Mouse (Mus musculus) yolk sac, embryonic 10.5 days (tissue): ENCODE results near the gene Patj.

Experiments used
- DNase-seq: peaks from one replicate; pipeline ENCODE4 v3.0.0-alpha.2; 2017; ENCODE audit warnings: low spot score

Patj gene

DNA sequence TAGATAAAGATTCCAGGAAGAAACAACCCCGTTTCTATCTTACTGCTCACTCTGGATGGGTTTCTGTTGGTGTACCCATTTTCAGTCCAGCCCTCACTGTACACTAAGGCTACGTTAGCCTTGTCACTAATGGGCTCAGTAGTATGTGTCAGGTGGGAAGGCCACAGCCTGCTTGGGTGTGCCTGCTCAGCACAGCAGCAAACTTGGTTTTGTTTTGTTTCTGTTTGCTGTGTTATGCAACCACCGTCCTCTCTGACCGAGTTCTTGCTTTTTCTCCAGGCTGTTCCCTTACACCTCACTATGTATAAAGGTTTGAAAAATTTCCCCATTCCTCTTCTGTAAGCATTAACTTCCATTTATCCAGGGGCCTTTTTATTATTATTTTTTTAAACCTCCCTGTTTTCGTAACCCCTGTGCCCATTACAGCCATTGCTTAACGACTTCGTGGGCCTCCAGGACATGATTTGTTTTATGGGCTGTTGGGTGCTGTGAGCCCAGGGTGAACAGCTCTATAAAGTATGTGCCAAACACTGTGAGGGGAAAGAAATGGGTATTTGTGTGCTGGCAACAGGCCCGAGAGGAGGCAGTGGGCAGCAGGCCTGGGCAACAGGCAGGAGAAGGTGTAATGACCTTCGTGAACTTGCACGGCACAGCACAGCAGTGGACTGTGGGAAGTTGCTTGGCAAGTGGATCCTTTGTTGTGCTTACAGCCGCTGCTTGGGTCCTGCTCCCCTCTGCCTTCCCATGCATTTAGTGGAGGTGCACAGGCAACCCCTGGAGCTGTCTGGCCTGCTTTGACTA, 113.1 kb downstream of the Patj start:
- no peak for DNase-seq

- no peak for DNase-seq
Observed at GRCm38 (mm10) chr4:98509939-98510338, 114.4 kb downstream of the Patj start.

DNA sequence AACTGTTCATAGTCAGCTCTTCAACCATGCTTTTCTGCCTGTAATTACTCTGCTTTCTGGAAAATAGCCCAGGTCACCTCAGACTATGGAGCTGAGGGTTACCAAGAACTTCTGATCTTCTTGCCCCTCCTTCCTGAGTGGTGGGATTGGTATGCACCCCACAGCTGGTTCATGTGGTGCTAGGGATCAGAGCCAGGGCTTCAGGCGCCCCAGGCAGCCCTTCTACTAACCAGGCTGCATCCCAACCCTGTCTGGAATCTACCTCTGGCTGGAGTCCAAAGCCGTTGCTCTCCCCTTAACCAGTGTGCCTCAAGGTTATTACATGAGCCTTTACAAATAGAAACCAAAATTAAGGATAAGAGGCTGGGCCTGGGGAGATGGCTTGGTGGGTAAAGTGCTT, 115.7 kb downstream of the Patj start:
- no peak for DNase-seq

GRCm38 (mm10) chr4:98511964-98512743, 116.6 kb downstream of the Patj start:
- no peak for DNase-seq

DNA sequence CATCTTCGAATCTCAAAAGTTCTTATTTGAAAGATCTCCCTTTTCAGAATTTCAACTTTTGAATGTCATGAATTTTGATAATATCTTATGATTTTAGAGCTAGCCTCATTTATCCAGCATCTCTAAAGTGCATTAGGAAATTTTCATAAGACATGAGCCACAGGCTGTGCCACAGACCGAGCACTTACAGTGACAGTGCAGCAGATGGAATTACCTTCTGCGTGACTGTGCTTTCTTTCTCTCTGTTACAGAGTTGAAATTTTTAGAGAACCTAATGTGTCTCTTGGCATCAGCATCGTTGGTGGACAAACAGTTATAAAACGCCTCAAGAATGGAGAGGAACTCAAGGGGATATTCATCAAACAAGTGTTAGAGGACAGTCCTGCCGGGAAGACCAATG, 124.9 kb downstream of the Patj start:
- no peak for DNase-seq

GRCm38 (mm10) chr4:98524525-98524924, 128.9 kb downstream of the Patj start:
- no peak for DNase-seq

- DNase-seq: no peak
Observed at GRCm38 (mm10) chr4:98535446-98535845, 139.9 kb downstream of the Patj start.

DNA sequence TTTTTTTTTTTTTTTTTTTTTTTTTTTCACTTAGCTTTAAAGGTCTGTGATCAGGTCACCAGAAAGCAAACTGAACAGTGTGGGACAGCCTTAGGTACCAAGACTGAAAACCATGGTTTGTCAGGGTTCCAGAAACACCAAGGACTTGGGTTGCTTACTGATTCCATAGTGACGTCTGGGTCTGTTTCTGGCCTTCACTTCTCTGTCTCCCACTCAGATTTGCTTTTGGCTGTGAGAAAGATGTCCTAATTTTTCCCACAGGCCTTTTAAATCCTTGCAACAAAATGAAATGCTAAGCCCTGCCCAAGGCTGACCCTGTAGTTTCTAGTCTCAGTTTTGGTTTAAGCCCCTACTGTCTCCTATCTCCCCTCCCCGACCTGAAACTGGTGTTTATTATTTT, 146.0 kb downstream of the Patj start:
- DNase-seq: no peak

DNA sequence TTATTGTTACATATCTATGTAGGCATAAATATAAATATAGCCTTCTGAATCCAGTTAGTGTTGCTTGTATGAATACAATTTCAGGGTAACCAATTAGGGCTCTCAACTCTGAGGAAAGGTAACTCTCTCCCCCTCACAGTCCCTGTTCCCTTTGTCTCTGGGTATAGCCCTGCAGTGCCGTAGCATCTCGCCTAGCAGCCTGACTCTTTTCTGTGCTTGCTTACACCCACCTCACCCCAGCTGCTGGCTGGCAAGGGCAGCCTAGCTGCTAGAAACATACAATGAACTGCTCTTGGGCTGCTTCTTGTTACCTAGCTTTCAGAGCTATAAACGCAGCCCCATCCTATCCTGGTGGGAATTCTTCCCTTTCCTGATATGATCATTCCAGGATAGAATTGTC, 147.4 kb downstream of the Patj start:
- DNase-seq: no peak

DNA sequence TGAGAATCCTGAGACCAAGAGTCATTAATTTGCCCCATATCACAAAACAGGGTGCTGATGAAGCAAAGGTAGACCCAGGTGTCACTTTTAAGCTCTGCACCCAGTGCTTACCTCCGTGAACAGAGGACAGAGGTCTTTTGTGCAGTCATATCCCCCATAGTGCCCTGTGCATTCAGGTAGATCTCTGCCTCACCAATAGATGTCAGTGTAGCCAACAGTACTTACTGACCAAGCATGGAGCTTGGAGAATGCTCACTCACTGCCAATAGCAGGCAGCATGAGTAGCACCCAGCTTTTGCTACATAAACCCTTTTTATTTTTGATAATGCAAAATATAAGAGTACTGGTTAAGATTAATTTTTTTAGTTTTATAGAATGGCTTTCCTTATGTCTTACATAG, 149.8 kb downstream of the Patj start:
- no peak for DNase-seq

- DNase-seq: no peak
Observed at GRCm38 (mm10) chr4:98546456-98547176, 151.0 kb downstream of the Patj start.

DNA sequence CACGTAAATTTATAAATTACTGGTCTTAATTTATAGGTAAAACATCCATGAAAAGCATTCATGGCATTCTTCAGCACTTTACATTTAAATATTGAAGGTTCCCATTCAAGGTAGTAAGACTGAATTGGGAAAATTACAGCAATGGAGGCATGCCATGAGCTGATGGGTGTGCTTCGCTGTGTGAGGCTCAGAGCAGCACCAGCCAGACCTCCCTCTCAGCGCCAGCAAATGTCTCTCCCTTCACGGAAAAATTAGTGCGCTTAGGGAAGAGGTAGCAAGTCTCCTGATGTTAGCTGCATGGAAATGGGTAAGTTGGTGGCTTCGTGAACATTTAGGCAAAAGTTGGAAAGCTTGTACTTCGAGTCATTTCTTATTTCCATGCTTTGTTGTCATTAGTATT, 153.9 kb downstream of the Patj start:
- DNase-seq: no peak

DNA sequence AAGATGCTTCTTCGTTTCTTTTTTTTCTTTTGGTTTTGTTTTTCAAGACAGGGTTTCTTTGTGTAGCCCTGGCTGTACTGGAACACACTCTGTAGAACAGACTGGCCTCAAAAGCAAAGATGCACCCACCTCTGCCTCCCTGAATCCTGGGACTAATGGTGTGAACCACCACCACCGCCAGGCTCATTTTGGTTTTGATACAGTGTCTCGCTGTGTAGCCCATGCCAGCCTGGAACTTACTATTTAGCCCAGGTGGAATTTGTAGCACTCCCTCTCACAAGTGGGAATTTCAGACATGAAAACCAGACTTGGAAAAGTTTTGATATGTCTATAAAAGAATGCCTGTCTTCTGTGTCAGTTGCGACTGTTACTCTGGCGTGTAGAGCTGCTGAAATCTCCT, 154.5 kb downstream of the Patj start:
- DNase-seq: no peak

DNA sequence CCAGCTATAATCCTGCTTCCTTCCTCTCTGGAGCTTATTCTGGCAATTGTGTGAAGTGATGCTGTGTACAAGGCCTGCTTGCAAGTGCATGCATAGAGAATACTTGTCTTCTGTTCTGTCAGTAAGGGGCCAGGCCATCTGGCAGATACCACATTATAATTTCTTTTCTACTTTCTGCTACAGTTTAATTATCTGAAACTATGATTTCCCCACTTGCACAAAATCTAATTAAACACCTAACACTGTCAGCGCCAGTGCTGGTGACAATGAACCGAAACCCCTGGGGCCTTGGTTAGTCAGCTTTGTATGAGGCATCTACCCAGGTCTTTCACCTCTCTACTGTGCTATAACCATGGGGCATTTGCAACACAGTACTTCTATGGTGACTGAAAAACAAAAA, 160.1 kb downstream of the Patj start:
- DNase-seq: no peak

GRCm38 (mm10) chr4:98556449-98556848, 160.9 kb downstream of the Patj start:
- peak; percentile 77 for DNase-seq

DNA sequence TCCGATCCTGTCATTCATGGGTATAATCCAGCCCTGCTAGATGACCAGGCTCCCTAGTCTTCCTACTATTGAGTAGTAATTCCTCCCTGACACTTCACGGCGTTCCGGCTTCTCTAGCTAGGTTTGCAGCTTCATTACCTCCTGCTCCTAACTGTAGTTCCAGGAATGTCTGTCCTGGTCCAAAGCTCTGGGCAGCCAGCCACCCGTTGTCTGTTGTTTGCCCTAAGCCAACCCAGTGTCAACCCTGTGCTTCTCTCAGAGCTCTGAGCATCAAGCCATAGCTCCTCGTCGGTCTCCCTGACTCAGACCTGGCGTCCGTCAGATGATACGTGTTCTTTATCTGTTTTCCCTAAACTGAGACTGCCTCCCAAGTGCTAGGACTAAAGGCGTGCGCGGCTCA, 161.6 kb downstream of the Patj start:
- no peak for DNase-seq

GRCm38 (mm10) chr4:98560196-98560830, 164.7 kb downstream of the Patj start:
- no peak for DNase-seq

DNA sequence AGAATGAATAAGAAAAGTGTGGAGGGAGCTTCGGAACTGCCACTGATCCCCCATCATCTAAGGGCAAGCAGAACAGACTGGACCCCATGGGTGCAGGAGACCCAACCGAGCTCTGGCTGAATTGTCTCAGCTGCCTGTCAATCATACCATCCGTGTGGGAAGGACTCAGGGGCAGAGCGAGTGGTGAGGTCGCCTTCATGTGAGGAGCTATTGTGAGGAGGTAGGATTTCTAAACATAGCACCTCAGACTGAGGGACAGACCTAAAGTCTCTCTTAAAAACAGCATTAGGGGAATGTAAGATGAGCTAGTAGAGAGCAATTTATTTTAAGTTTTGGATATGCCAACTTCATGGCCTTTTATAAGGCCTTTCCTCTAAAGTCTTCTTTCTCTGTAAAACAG, 167.5 kb downstream of the Patj start:
- no peak for DNase-seq

DNA sequence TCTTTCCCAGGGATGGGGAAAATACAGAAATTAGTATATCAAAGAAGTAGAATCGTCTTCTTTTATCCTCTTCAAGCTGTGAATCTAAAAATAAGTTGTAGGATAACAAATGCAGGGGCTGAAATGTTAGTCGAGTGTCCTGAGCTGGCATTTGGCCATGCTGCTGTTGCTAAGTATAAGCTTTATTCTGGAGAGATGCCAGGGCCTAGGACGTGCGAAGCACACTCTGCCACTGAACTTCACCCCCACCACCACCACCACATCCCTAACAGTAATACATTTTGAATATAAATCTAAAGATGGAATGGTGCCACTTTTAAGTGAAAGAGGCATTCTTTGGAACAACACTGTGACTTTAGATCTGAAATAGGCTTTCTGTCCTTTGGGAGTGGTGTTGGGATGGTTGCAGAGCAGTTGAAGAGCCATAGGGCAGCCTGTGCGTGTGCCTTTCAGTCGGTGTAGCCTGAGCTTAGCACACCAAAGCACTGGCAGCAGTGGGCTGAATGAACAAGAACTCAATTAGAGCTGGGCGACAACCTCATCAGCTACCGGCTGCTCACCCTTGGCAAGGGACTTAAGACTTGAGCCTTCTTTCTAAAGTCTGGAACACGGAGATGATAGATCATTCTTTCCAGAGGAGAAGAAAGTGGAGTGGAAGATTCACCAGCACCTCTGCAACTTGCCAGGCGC, 168.1 kb downstream of the Patj start:
- no peak for DNase-seq

DNA sequence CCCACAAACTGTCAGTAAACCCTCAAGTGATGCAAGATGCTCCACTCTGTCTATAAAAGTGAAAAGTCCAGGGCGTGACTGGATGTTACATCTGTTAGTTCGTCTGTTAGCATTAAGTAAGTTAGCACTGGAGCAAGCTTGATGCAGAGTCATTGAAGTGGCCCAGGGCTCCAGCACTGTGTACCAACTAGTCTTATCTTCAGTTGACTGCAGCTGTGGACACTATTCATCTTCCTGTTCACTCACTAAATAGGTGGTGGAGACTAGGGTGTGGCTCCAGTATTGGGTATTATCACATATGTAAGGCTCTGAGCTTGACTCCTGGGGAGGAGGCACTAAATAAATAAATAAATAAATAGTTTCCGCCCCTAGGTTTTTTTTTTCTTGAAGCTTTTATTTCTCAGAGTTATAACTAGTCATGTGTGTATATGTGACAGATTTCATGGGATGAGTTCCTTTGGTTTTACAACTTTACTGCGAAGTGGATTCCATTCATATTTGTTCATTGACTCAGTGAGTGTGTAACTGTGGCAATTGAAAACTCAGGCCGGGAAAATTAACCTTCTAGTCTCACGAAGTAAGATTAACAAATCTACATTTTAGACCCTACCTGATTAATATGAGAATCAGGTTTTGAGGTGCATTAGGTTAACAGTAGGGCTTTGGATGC, 168.7 kb downstream of the Patj start:
- DNase-seq: no peak

- DNase-seq: no peak
Observed at GRCm38 (mm10) chr4:98566741-98567140, 171.2 kb downstream of the Patj start.
